Mouse (Mus musculus): ENCODE results near the gene Zfp711. TPM values are rescaled to one million over a fixed set of nuclear protein-coding genes. Genes with fewer than 3 reads are reported as not detected.

Gene Zfp711
- not detected for polyA plus RNA-seq (2017; shearing (Covaris generic))

GRCm38 (mm10) chrX:112600511-112601305 is at the start of gene Zfp711:
TSS of gene Zfp711 (plus strand) at chrX:112600526.

Other genes with a start within 250 kb of the Zfp711 start
- not detected for gene Satl1, start 193.7 kb upstream of the Zfp711 start, polyA plus RNA-seq (2017; shearing (Covaris generic))
- not detected for gene 2010106E10Rik, start 105.3 kb upstream of the Zfp711 start, polyA plus RNA-seq (2017; shearing (Covaris generic))
- gene Pof1b, start 98.1 kb downstream of the Zfp711 start, polyA plus RNA-seq (2017; shearing (Covaris generic)), result not detected